Mouse (Mus musculus) intestine, embryonic 16.5 days (tissue): Measurements from ENCODE around the gene Smg9. TPM values are rescaled to one million over a fixed set of nuclear protein-coding genes. Genes with fewer than 3 reads are reported as not detected.

ENCODE experiments used
- ATAC-seq: fragments of 200-750 bp; cut with Nextera tagmentation; 2 replicates; pipeline ENCODE4 v1.8.0; 2017; ENCODE audit warnings: moderate TSS enrichment, moderate library complexity
- H3K27ac ChIP-seq: fragments of 300-500 bp; sonication (generic); 2 replicates; pipeline ENCODE4 v1.5.1; 2014; ENCODE audit warnings: mild to moderate bottlenecking, low read length
- H3K27me3 ChIP-seq: fragments of 300-500 bp; sonication (generic); replicated peaks from 2 replicates; pipeline ENCODE4 v1.6.1; 2014; ENCODE audit warnings: low read length, control low read depth, mixed read lengths; ENCODE audit not compliant: control insufficient read depth, insufficient read depth
- H3K36me3 ChIP-seq: fragments of 300-500 bp; sonication (generic); 2 replicates; pipeline ENCODE4 v1.6.1; 2014; ENCODE audit warnings: low read length, control low read depth; ENCODE audit not compliant: control insufficient read depth, insufficient read depth
- H3K4me1 ChIP-seq: fragments of 300-500 bp; sonication (generic); 2 replicates; pipeline ENCODE4 v1.6.1; 2014; ENCODE audit warnings: low read length, control low read depth, mixed read lengths; ENCODE audit not compliant: control insufficient read depth, insufficient read depth
- H3K4me2 ChIP-seq: fragments of 300-500 bp; sonication (generic); 2 replicates; pipeline ENCODE4 v1.6.1; 2014; ENCODE audit warnings: low read depth, low read length, control low read depth
- H3K4me3 ChIP-seq: fragments of 300-500 bp; sonication (generic); 2 replicates; pipeline ENCODE4 v1.5.1; 2014; ENCODE audit warnings: mild to moderate bottlenecking, low read length
- H3K9ac ChIP-seq: fragments of 300-500 bp; sonication (generic); 2 replicates; pipeline ENCODE4 v1.6.1; 2014; ENCODE audit warnings: low read depth, low read length
- H3K9me3 ChIP-seq: fragments of 300-500 bp; sonication (generic); 2 replicates; pipeline ENCODE4 v1.6.1; 2016; ENCODE audit warnings: low read length, control low read depth; ENCODE audit not compliant: control insufficient read depth
- WGBS: fragments of 180-500 bp; shearing (Covaris S2); extraction: QIAGEN DNeasy Blood & Tissue Kit; methylation state at CpG from one replicate; pipeline ENCODE4 v1.1.7; 2014; 5-methylcytosine and 5-hydroxymethylcytosine counted together
- polyA plus RNA-seq: library from polyadenylated mRNA; unstranded; fragments of >200 nt; fragmentation: Nextera tagmentation; extraction: Ambion mirVana; gene quantifications from 2 replicates; pipeline ENCODE4 v1.2.1, GENCODE M21; 2015

The Smg9 gene
- polyA plus RNA-seq, 1 experiment from 2014 or later = 22.0 TPM

GRCm38 (mm10) chr7:24413630-24414029, 14.2 kb downstream of the Smg9 start:
- WGBS = 74% methylated on average over 3 of the region's 3 CpGs
- H3K36me3 ChIP-seq = peaks cover 2% of the 10 kb centered on the region; the same call in 1 of the 2 replicates
- H3K9me3 ChIP-seq = no peaks in the 10 kb centered on the region
- H3K4me2 ChIP-seq = no peak overlapping the region
- 0 out of 2 replicates have a peak, but pooled peaks have one; percentile 34 for ATAC-seq
- H3K4me3 ChIP-seq = no peak overlapping the region
- no peaks in the 10 kb centered on the region for H3K4me1 ChIP-seq
- H3K9ac ChIP-seq = no peak overlapping the region
- no peaks in the 10 kb centered on the region for H3K27me3 ChIP-seq
- H3K27ac ChIP-seq = no peak overlapping the region

GRCm38 (mm10) chr7:24415261-24415660, 15.8 kb downstream of the Smg9 start:
- ATAC-seq = no peak
- H3K9me3 ChIP-seq = no peaks in the 10 kb centered on the region
- no peaks in the 10 kb centered on the region for H3K4me1 ChIP-seq
- no peak overlapping the region for H3K27ac ChIP-seq
- H3K36me3 ChIP-seq = peaks cover 2% of the 10 kb centered on the region; the same call in 1 of the 2 replicates
- no peaks in the 10 kb centered on the region for H3K27me3 ChIP-seq
- H3K9ac ChIP-seq = no peak overlapping the region
- H3K4me2 ChIP-seq = no peak overlapping the region
- no peak overlapping the region for H3K4me3 ChIP-seq
- WGBS = 75% methylated on average over 7 of the region's 7 CpGs

- Histone ChIP-seq H3K9me3 (no peaks in the 10 kb centered on the region), H3K4me2 (no peak overlapping the region), H3K9ac (no peak overlapping the region), H3K27ac (no peak overlapping the region), H3K27me3 (no peaks in the 10 kb centered on the region), H3K4me1 (0 out of 2 replicates have a peak, but pooled peaks cover 4% of the 10 kb centered on the region), H3K36me3 (peaks cover 2% of the 10 kb centered on the region; the same call in 1 of the 2 replicates), H3K4me3 (no peak overlapping the region)
- ATAC-seq = no peak
- 83% methylated on average over 8 of the region's 8 CpGs for WGBS
These were observed 20.2 kb downstream of the Smg9 start for GRCm38 (mm10) chr7:24419579-24419978.

- Histone ChIP-seq H3K4me1 (0 out of 2 replicates have a peak, but pooled peaks cover 4% of the 10 kb centered on the region), H3K9me3 (no peaks in the 10 kb centered on the region), H3K9ac (no peak overlapping the region), H3K27me3 (no peaks in the 10 kb centered on the region), H3K36me3 (peaks cover 2% of the 10 kb centered on the region; the same call in 1 of the 2 replicates), H3K27ac (no peak overlapping the region), H3K4me3 (no peak overlapping the region), H3K4me2 (no peak overlapping the region)
- 74% methylated on average over 7 of the region's 7 CpGs for WGBS
- ATAC-seq = no peak
These were observed 22.2 kb downstream of the Smg9 start for GRCm38 (mm10) chr7:24421648-24422047.

- Histone ChIP-seq H3K4me2 (no peak overlapping the region), H3K27ac (no peak overlapping the region), H3K9ac (no peak overlapping the region), H3K4me3 (no peak overlapping the region), H3K36me3 (no peaks in the 10 kb centered on the region), H3K9me3 (no peaks in the 10 kb centered on the region), H3K27me3 (no peaks in the 10 kb centered on the region), H3K4me1 (0 out of 2 replicates have a peak, but pooled peaks cover 4% of the 10 kb centered on the region)
- no peak for ATAC-seq
- 79% methylated on average over 8 of the region's 8 CpGs for WGBS
These were observed 22.8 kb downstream of the Smg9 start for GRCm38 (mm10) chr7:24422251-24422650.

GRCm38 (mm10) chr7:24423107-24423763, 23.8 kb downstream of the Smg9 start:
- Histone ChIP-seq H3K9me3 (no peaks in the 10 kb centered on the region), H3K27me3 (no peaks in the 10 kb centered on the region), H3K27ac (no peak overlapping the region), H3K36me3 (no peaks in the 10 kb centered on the region), H3K4me1 (0 out of 2 replicates have a peak, but pooled peaks cover 4% of the 10 kb centered on the region), H3K4me2 (no peak overlapping the region), H3K4me3 (no peak overlapping the region), H3K9ac (no peak overlapping the region)
- WGBS = 72% methylated on average over 15 of the region's 15 CpGs
- peak; percentile 73 for ATAC-seq

- H3K9me3 ChIP-seq = no peaks in the 10 kb centered on the region
- no peaks in the 10 kb centered on the region for H3K27me3 ChIP-seq
- H3K4me3 ChIP-seq = no peak overlapping the region
- H3K36me3 ChIP-seq = no peaks in the 10 kb centered on the region
- no peak overlapping the region for H3K9ac ChIP-seq
- no peak overlapping the region for H3K4me2 ChIP-seq
- H3K4me1 ChIP-seq = 0 out of 2 replicates have a peak, but pooled peaks cover 4% of the 10 kb centered on the region
- ATAC-seq = no peak
- H3K27ac ChIP-seq = no peak overlapping the region
- 78% methylated on average over 12 of the region's 12 CpGs for WGBS
These were observed 24.7 kb downstream of the Smg9 start for GRCm38 (mm10) chr7:24423956-24424732.

- no peaks in the 10 kb centered on the region for H3K27me3 ChIP-seq
- no peak overlapping the region for H3K9ac ChIP-seq
- H3K27ac ChIP-seq = no peak overlapping the region
- H3K36me3 ChIP-seq = no peaks in the 10 kb centered on the region
- no peak for ATAC-seq
- H3K9me3 ChIP-seq = no peaks in the 10 kb centered on the region
- H3K4me2 ChIP-seq = no peak overlapping the region
- 0 out of 2 replicates have a peak, but pooled peaks cover 4% of the 10 kb centered on the region for H3K4me1 ChIP-seq
- WGBS = 83% methylated on average over 9 of the region's 9 CpGs
- no peak overlapping the region for H3K4me3 ChIP-seq
These were observed 26.5 kb downstream of the Smg9 start for GRCm38 (mm10) chr7:24425919-24426318.

- H3K9me3 ChIP-seq = no peaks in the 10 kb centered on the region
- 0 out of 2 replicates have a peak, but pooled peaks cover 7% of the 10 kb centered on the region for H3K4me1 ChIP-seq
- no peak overlapping the region for H3K27ac ChIP-seq
- no peaks in the 10 kb centered on the region; the same call in 1 of the 2 replicates for H3K27me3 ChIP-seq
- no peak for ATAC-seq
- H3K36me3 ChIP-seq = no peaks in the 10 kb centered on the region
- no peak overlapping the region for H3K4me3 ChIP-seq
- H3K4me2 ChIP-seq = no peak overlapping the region
- no peak overlapping the region for H3K9ac ChIP-seq
- 96% methylated on average over 8 of the region's 8 CpGs for WGBS
These were observed 27.7 kb downstream of the Smg9 start for GRCm38 (mm10) chr7:24427168-24427567.
